Mouse (Mus musculus): ENCODE data around the gene Gm10282. TPM values are rescaled to one million over a fixed set of nuclear protein-coding genes. Genes with fewer than 3 reads are reported as not detected.
A peak's percentile ranks its signal among the peaks of the same experiment; 100 is the strongest.

The Gm10282 gene
- polyA plus RNA-seq, 1 experiment from 2014 or later: 19.8 TPM

GRCm38 (mm10) chr8:72306913-72307312 lies 1.9 kb upstream of the Gm10282 start:
- Histone ChIP-seq H3K27ac (no peak overlapping the region), H3K36me3 (no peaks in the 10 kb centered on the region), H3K27me3 (no peaks in the 10 kb centered on the region), H3K9me3 (no peaks in the 10 kb centered on the region), H3K9ac (replicated peaks) (no peak overlapping the region), H3K4me1 (replicated peaks) (no peaks in the 10 kb centered on the region), H3K4me3 (replicated peaks) (no peak overlapping the region), H3K4me2 (replicated peaks) (no peak overlapping the region)
- WGBS: 88% methylated on average over 5 of the region's 5 CpGs
- no peak for ATAC-seq

GRCm38 (mm10) chr8:72303633-72304032 lies 1.4 kb downstream of the Gm10282 start:
- H3K9me3 ChIP-seq: no peaks in the 10 kb centered on the region
- H3K9ac ChIP-seq (replicated peaks): no peak overlapping the region
- H3K4me1 ChIP-seq (replicated peaks): no peaks in the 10 kb centered on the region
- no peak overlapping the region for H3K4me2 ChIP-seq (replicated peaks)
- ATAC-seq: no peak
- WGBS: 71% methylated on average over 8 of the region's 8 CpGs
- H3K4me3 ChIP-seq (replicated peaks): no peak overlapping the region
- H3K27me3 ChIP-seq: no peaks in the 10 kb centered on the region
- H3K36me3 ChIP-seq: no peaks in the 10 kb centered on the region
- H3K27ac ChIP-seq: no peak overlapping the region

GRCm38 (mm10) chr8:72302986-72303612 lies 2.0 kb downstream of the Gm10282 start:
- 83% methylated on average over 8 of the region's 8 CpGs for WGBS

GRCm38 (mm10) chr8:72301497-72301896 lies 3.6 kb downstream of the Gm10282 start:
- WGBS: 79% methylated on average over 5 of the region's 5 CpGs
- no peaks in the 10 kb centered on the region for H3K4me1 ChIP-seq (replicated peaks)
- no peak overlapping the region for H3K4me3 ChIP-seq (replicated peaks)
- H3K27ac ChIP-seq: no peak overlapping the region
- H3K9ac ChIP-seq (replicated peaks): no peak overlapping the region
- H3K36me3 ChIP-seq: no peaks in the 10 kb centered on the region
- no peaks in the 10 kb centered on the region for H3K27me3 ChIP-seq
- no peak for ATAC-seq
- H3K9me3 ChIP-seq: no peaks in the 10 kb centered on the region
- no peak overlapping the region for H3K4me2 ChIP-seq (replicated peaks)

More at GRCm38 (mm10) chr8:72302986-72303612, 2.0 kb downstream of the Gm10282 start:
- Histone ChIP-seq H3K36me3 (no peaks in the 10 kb centered on the region), H3K9ac (replicated peaks) (no peak overlapping the region), H3K4me1 (replicated peaks) (no peaks in the 10 kb centered on the region), H3K9me3 (no peaks in the 10 kb centered on the region), H3K4me3 (replicated peaks) (no peak overlapping the region), H3K4me2 (replicated peaks) (no peak overlapping the region), H3K27me3 (no peaks in the 10 kb centered on the region), H3K27ac (no peak overlapping the region)
- no peak for ATAC-seq

- no peak overlapping the region for H3K27ac ChIP-seq
- no peak overlapping the region for H3K4me2 ChIP-seq (replicated peaks)
- H3K27me3 ChIP-seq: no peaks in the 10 kb centered on the region
- no peak overlapping the region for H3K9ac ChIP-seq (replicated peaks)
- no peaks in the 10 kb centered on the region for H3K4me1 ChIP-seq (replicated peaks)
- 82% methylated on average over 9 of the region's 9 CpGs for WGBS
- no peaks in the 10 kb centered on the region for H3K9me3 ChIP-seq
- ATAC-seq: no peak
- no peaks in the 10 kb centered on the region for H3K36me3 ChIP-seq
- H3K4me3 ChIP-seq (replicated peaks): no peak overlapping the region
Measured at GRCm38 (mm10) chr8:72300654-72301400, 4.2 kb downstream of the Gm10282 start.

- WGBS: 90% methylated on average over 1 of the region's 1 CpGs
- no peak overlapping the region for H3K4me3 ChIP-seq (replicated peaks)
Measured at GRCm38 (mm10) chr8:72298928-72299327, 6.1 kb downstream of the Gm10282 start.

GRCm38 (mm10) chr8:72296561-72296960 lies 8.5 kb downstream of the Gm10282 start:
- no peaks in the 10 kb centered on the region for H3K36me3 ChIP-seq
- no peak overlapping the region for H3K27ac ChIP-seq
- H3K4me2 ChIP-seq (replicated peaks): no peak overlapping the region
- no peaks in the 10 kb centered on the region for H3K9me3 ChIP-seq
- no peak overlapping the region for H3K9ac ChIP-seq (replicated peaks)
- H3K27me3 ChIP-seq: no peaks in the 10 kb centered on the region
- H3K4me1 ChIP-seq (replicated peaks): no peaks in the 10 kb centered on the region
- WGBS: 84% methylated on average over 8 of the region's 8 CpGs
- no peak for ATAC-seq
- H3K4me3 ChIP-seq (replicated peaks): no peak overlapping the region

More at GRCm38 (mm10) chr8:72298928-72299327, 6.1 kb downstream of the Gm10282 start:
- H3K9me3 ChIP-seq: no peaks in the 10 kb centered on the region
- H3K27me3 ChIP-seq: no peaks in the 10 kb centered on the region
- ATAC-seq: no peak
- no peaks in the 10 kb centered on the region for H3K4me1 ChIP-seq (replicated peaks)
- H3K4me2 ChIP-seq (replicated peaks): no peak overlapping the region
- H3K36me3 ChIP-seq: no peaks in the 10 kb centered on the region
- no peak overlapping the region for H3K27ac ChIP-seq
- H3K9ac ChIP-seq (replicated peaks): no peak overlapping the region

- no peak overlapping the region for H3K9ac ChIP-seq (replicated peaks)
- WGBS: 70% methylated on average over 8 of the region's 8 CpGs
- ATAC-seq: 0 out of 2 replicates have a peak, but pooled peaks have one; percentile 43
- H3K36me3 ChIP-seq: no peaks in the 10 kb centered on the region
- no peak overlapping the region for H3K4me3 ChIP-seq (replicated peaks)
- no peaks in the 10 kb centered on the region for H3K9me3 ChIP-seq
- no peaks in the 10 kb centered on the region for H3K4me1 ChIP-seq (replicated peaks)
- no peak overlapping the region for H3K4me2 ChIP-seq (replicated peaks)
- H3K27ac ChIP-seq: no peak overlapping the region
- H3K27me3 ChIP-seq: no peaks in the 10 kb centered on the region
Measured at GRCm38 (mm10) chr8:72295679-72296078, 9.4 kb downstream of the Gm10282 start.

- Histone ChIP-seq H3K4me1 (replicated peaks) (no peaks in the 10 kb centered on the region), H3K9me3 (no peaks in the 10 kb centered on the region), H3K27ac (0 out of 2 replicates have a peak overlapping the region, but pooled peaks have one; percentile 9), H3K4me3 (replicated peaks) (no peak overlapping the region), H3K27me3 (no peaks in the 10 kb centered on the region), H3K4me2 (replicated peaks) (no peak overlapping the region), H3K9ac (replicated peaks) (no peak overlapping the region), H3K36me3 (no peaks in the 10 kb centered on the region)
- WGBS: 67% methylated on average over 3 of the region's 3 CpGs
- ATAC-seq: no peak
Measured at GRCm38 (mm10) chr8:72295125-72295524, 9.9 kb downstream of the Gm10282 start.

GRCm38 (mm10) chr8:72293309-72293708 lies 11.8 kb downstream of the Gm10282 start:
- no peak for ATAC-seq
- Histone ChIP-seq H3K27ac (no peak overlapping the region), H3K4me3 (replicated peaks) (no peak overlapping the region), H3K4me2 (replicated peaks) (no peak overlapping the region), H3K4me1 (replicated peaks) (no peaks in the 10 kb centered on the region), H3K9ac (replicated peaks) (no peak overlapping the region), H3K9me3 (no peaks in the 10 kb centered on the region), H3K36me3 (no peaks in the 10 kb centered on the region), H3K27me3 (no peaks in the 10 kb centered on the region)

GRCm38 (mm10) chr8:72291104-72291503 lies 14.0 kb downstream of the Gm10282 start:
- H3K9ac ChIP-seq (replicated peaks): no peak overlapping the region
- no peak for ATAC-seq
- no peaks in the 10 kb centered on the region for H3K4me1 ChIP-seq (replicated peaks)
- H3K36me3 ChIP-seq: no peaks in the 10 kb centered on the region
- no peaks in the 10 kb centered on the region for H3K27me3 ChIP-seq
- 82% methylated on average over 2 of the region's 2 CpGs for WGBS
- no peak overlapping the region for H3K4me3 ChIP-seq (replicated peaks)
- H3K4me2 ChIP-seq (replicated peaks): no peak overlapping the region
- H3K9me3 ChIP-seq: no peaks in the 10 kb centered on the region
- H3K27ac ChIP-seq: no peak overlapping the region

- H3K9me3 ChIP-seq: no peaks in the 10 kb centered on the region
Measured at GRCm38 (mm10) chr8:72289051-72289450, 16.0 kb downstream of the Gm10282 start.

More at GRCm38 (mm10) chr8:72289051-72289450, 16.0 kb downstream of the Gm10282 start:
- Histone ChIP-seq H3K4me2 (replicated peaks) (no peak overlapping the region), H3K9ac (replicated peaks) (no peak overlapping the region), H3K4me1 (replicated peaks) (no peaks in the 10 kb centered on the region), H3K27me3 (no peaks in the 10 kb centered on the region), H3K36me3 (no peaks in the 10 kb centered on the region), H3K27ac (no peak overlapping the region), H3K4me3 (replicated peaks) (no peak overlapping the region)
- no peak for ATAC-seq
